Mouse (Mus musculus) stomach, postnatal 0 days (tissue): ENCODE measurements at regions not wholly inside any gene's neighbourhood (a gene's known extent, or its start where the extent isn't known, plus 50 kb on each side); places are given as distances from the start of the nearest gene placed in this dataset.
A peak's percentile ranks its signal among the peaks of the same experiment; 100 is the strongest.

Source experiments
- ATAC-seq: fragments of 200-750 bp; cut with Nextera tagmentation; 2 replicates; pipeline ENCODE4 v1.8.0; 2017; ENCODE audit not compliant: low FRiP score, low TSS enrichment
- DNase-seq: peaks from one replicate; pipeline ENCODE4 v3.0.0-alpha.2; 2016; ENCODE audit warnings: low spot score
- H3K27ac ChIP-seq: fragments of 300-500 bp; sonication (generic); replicated peaks from 2 replicates; pipeline ENCODE4 v1.5.1; 2014; ENCODE audit warnings: mild to moderate bottlenecking, control low read depth
- H3K27me3 ChIP-seq: fragments of 300-500 bp; sonication (generic); 2 replicates; pipeline ENCODE4 v1.6.1; 2014; ENCODE audit warnings: low read length; ENCODE audit not compliant: control insufficient read depth, insufficient read depth
- H3K36me3 ChIP-seq: fragments of 300-500 bp; sonication (generic); 2 replicates; pipeline ENCODE4 v1.6.1; 2014; ENCODE audit warnings: low read length, mixed read lengths; ENCODE audit not compliant: control insufficient read depth, insufficient read depth
- H3K4me1 ChIP-seq: fragments of 300-500 bp; sonication (generic); replicated peaks from 2 replicates; pipeline ENCODE4 v1.6.1; 2014; ENCODE audit warnings: antibody characterized with exemption; ENCODE audit not compliant: control insufficient read depth, insufficient read depth
- H3K4me2 ChIP-seq: fragments of 300-500 bp; sonication (generic); replicated peaks from 2 replicates; pipeline ENCODE4 v1.6.1; 2014; ENCODE audit warnings: low read depth, mild to moderate bottlenecking, control low read depth, moderate library complexity
- H3K4me3 ChIP-seq: fragments of 300-500 bp; sonication (generic); 2 replicates; pipeline ENCODE4 v1.5.1; 2014; ENCODE audit warnings: low read depth, low read length, control low read depth
- H3K9ac ChIP-seq: fragments of 300-500 bp; sonication (generic); 2 replicates; pipeline ENCODE4 v1.6.1; 2014; ENCODE audit warnings: mild to moderate bottlenecking, low read length, control low read depth, mixed read lengths
- H3K9me3 ChIP-seq: fragments of 300-500 bp; sonication (generic); 2 replicates; pipeline ENCODE4 v1.6.1; 2016; ENCODE audit warnings: low read length; ENCODE audit not compliant: control insufficient read depth
- CTCF ChIP-seq: IDR thresholded peaks from 2 replicates; pipeline ENCODE4 v1.5.1; 2016; ENCODE audit warnings: antibody characterized with exemption, low read depth, mild to moderate bottlenecking, moderate library complexity
- EP300 ChIP-seq: optimal IDR thresholded peaks from 2 replicates; pipeline ENCODE3; 2016; ENCODE audit warnings: antibody characterized with exemption
- WGBS: fragments of 180-500 bp; shearing (Covaris S2); extraction: QIAGEN DNeasy Blood & Tissue Kit; methylation state at CpG from one replicate; pipeline ENCODE4 v1.1.7; 2014; 5-methylcytosine and 5-hydroxymethylcytosine counted together

DNA sequence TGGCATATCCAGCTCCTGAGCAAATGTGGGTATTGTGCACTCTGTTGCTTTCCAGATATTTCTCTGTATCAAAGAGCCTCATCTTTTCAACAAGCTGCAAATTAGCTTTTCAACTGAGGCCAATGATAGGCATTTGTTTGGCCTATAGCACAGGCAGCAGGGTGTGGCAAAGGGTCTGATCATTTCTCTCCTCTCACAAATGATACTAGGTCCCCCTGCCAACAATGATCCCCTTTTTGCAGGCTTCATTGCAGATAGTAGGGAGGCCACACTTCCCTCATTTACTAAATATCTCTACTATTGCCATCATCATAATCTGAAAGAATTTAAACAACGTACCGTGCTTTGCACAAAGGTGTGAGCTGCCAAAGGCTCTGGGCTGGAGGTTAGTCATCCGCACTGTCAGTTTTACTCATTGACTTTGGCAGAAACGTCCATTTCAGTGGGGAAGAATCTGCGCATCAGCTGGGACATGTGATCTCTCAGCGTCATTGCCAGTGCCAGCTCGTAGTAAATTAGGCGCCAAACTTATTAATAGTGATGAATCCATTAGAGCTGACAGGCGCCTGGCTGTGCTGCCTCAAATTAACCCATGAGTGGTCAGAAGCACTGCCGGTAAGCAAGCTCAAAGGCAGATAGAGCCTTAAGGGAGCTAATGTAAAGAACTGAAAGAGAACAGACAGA is 147.4 kb upstream of the Foxq1 start:
- ATAC-seq (no peak), DNase-seq (no peak)
- no peak for TF ChIP-seq CTCF
- no peak for TF ChIP-seq EP300
- Histone ChIP-seq H3K4me1 (no peaks in the 10 kb centered on the region), H3K9ac (no peak overlapping the region), H3K27me3 (no peaks in the 10 kb centered on the region), H3K36me3 (no peaks in the 10 kb centered on the region), H3K27ac (no peak overlapping the region), H3K4me2 (no peak overlapping the region), H3K4me3 (no peak overlapping the region), H3K9me3 (no peaks in the 10 kb centered on the region)
- 37% methylated on average over 10 of the region's 10 CpGs for WGBS

DNA sequence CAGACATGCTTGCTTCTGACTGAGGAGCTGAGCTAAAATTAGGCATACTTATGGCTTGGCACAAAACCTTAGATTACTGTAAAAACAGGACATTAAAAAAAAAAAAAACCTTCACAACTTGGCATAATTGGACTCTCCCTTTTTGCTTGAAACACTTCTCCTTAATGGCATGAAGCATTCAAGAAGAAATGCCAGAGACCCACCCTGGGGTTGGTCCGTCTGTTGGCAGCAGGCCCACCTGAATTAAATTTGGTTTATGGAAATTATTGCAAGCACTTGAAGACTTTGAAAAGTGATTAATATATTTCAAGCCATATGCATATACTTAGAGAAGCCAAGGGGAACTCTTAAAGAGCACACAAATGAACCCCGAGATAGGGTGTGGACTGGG is 146.8 kb upstream of the Foxq1 start:
- H3K9ac ChIP-seq, result no peak overlapping the region
- H3K36me3 ChIP-seq, result no peaks in the 10 kb centered on the region
- H3K27ac ChIP-seq, result no peak overlapping the region
- no peaks in the 10 kb centered on the region for H3K4me1 ChIP-seq
- TF ChIP-seq CTCF (no peak), EP300 (no peak)
- no peak for DNase-seq
- no peak for ATAC-seq
- no peaks in the 10 kb centered on the region for H3K27me3 ChIP-seq
- H3K4me2 ChIP-seq, result no peak overlapping the region
- no peaks in the 10 kb centered on the region for H3K9me3 ChIP-seq
- WGBS, result 48% methylated on average over 2 of the region's 2 CpGs
- H3K4me3 ChIP-seq, result no peak overlapping the region

DNA sequence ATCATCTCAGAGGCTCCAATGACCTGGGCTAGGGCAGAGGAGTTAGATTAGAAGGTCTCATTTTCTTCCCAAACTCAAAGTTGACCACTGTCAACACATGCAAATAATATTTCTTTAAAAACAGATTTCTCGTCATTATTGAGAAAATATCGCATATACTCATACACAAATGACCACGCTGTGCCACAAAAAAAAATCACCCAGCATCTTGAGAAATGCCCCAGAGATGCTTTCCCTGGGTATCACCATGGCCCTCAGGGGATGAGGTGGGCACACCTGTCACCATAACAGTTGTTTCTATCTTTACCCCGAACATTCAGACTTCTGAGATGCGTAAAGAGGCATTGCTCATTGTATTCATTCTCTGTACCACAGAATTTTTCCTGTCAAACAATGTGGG is 134.4 kb upstream of the Foxq1 start:
- no peak for ATAC-seq

DNA sequence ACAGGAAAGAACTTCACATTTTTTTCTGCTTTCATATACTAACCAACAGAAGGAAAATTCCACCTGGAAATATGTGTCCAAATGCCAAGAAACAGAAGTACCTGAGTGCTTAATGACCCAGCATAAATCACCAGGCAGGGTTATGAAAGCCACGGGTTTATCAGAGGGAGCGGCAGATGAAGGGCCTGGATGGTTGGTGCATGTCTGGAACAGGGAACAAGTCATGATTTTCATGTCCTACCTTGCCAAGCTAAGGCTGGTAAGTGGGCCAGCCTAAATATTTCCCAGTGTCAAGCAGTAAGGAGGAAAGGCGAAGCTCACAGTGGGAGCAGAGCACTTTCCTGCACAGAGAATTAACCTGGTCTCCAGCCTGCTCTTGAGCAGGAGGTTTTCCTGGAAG is 132.3 kb upstream of the Foxq1 start:
- TF ChIP-seq CTCF (no peak), EP300 (no peak)
- 64% methylated on average over 3 of the region's 3 CpGs for WGBS
- no peak for DNase-seq

More for the DNA sequence above, 134.4 kb upstream of the Foxq1 start:
- H3K9ac ChIP-seq, result no peak overlapping the region
- TF ChIP-seq EP300 (no peak), CTCF (no peak)
- H3K4me1 ChIP-seq, result no peaks in the 10 kb centered on the region
- DNase-seq, result no peak
- H3K27me3 ChIP-seq, result no peaks in the 10 kb centered on the region
- no peak overlapping the region for H3K4me3 ChIP-seq
- no peak overlapping the region for H3K4me2 ChIP-seq
- no peaks in the 10 kb centered on the region for H3K36me3 ChIP-seq
- H3K9me3 ChIP-seq, result no peaks in the 10 kb centered on the region
- 90% methylated on average over 5 of the region's 5 CpGs for WGBS
- H3K27ac ChIP-seq, result no peak overlapping the region

DNA sequence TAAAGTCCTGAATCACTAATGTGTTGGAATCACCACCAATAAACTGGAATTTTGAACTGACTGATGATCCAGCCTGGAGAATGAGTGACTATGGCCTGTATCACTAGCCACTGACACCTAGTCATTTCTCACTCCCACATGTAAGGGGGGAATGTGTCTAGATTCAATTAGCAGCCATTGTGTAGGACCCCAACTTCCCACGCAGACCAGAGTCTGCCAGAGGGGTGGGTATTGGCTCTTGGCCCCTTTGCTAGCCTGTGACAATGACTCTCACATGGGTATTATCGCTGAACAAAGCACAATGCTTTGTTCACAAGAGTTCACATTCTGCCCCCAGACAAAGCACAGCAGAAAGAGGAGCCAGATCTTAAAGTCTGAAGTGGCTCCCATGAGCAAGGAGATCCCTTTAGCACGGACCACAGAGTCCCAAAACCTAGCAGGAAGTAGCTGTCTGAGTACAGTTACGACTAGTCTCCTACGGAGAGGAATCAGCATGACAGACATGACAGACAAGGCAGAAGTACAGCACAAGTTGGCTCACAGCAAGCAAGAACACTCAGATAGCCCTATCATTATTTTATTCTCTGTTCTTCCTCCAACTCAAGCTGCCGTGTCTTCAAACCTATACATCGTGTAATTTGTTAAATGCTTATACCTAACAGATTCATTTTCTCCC is 130.0 kb upstream of the Foxq1 start:
- H3K4me1 ChIP-seq, result no peaks in the 10 kb centered on the region
- TF ChIP-seq CTCF, result no peak
- no peak for TF ChIP-seq EP300
- 73% methylated on average over 7 of the region's 7 CpGs for WGBS
- H3K4me3 ChIP-seq, result no peak overlapping the region
- no peaks in the 10 kb centered on the region for H3K27me3 ChIP-seq
- no peaks in the 10 kb centered on the region for H3K36me3 ChIP-seq
- DNase-seq (no peak), ATAC-seq (no peak)
- no peak overlapping the region for H3K9ac ChIP-seq
- no peaks in the 10 kb centered on the region for H3K9me3 ChIP-seq
- no peak overlapping the region for H3K4me2 ChIP-seq
- H3K27ac ChIP-seq, result no peak overlapping the region

More for the DNA sequence above, 132.3 kb upstream of the Foxq1 start:
- Histone ChIP-seq H3K27ac (peak overlapping the region; percentile 75), H3K4me2 (no peak overlapping the region), H3K36me3 (no peaks in the 10 kb centered on the region), H3K4me1 (no peaks in the 10 kb centered on the region), H3K4me3 (no peak overlapping the region), H3K9me3 (no peaks in the 10 kb centered on the region), H3K27me3 (no peaks in the 10 kb centered on the region), H3K9ac (no peak overlapping the region)
- ATAC-seq, result peak; percentile 67

DNA sequence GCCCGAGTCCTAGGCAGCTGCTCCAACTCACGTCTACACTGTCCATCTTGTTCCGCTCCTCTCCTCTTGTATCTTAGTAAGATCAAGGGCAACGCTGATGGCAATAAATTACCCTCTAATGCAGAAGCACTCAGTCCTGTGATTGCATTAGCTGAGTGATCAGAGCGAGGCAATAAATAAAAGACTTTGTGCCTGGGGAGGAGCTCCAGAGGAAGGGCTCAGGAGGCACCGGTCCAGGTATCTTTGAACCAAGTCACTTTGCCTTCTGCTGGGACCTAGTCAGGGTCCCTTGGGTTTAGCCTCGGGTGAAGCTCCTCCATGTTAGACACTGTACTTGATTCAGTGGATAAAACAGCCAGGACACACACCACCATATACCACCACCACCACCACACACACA is 119.5 kb upstream of the Foxq1 start:
- 39% methylated on average over 7 of the region's 7 CpGs for WGBS
- ATAC-seq, result no peak
- Histone ChIP-seq H3K27me3 (no peaks in the 10 kb centered on the region), H3K36me3 (no peaks in the 10 kb centered on the region), H3K4me2 (no peak overlapping the region), H3K4me3 (no peak overlapping the region), H3K9me3 (no peaks in the 10 kb centered on the region), H3K4me1 (0 out of 2 replicates have a peak, but pooled peaks cover 2% of the 10 kb centered on the region), H3K9ac (no peak overlapping the region), H3K27ac (no peak overlapping the region)
- DNase-seq, result no peak
- TF ChIP-seq EP300 (no peak), CTCF (no peak)
